Mouse (Mus musculus): ENCODE results near the gene Cacna1c. TPM values are rescaled to one million over a fixed set of nuclear protein-coding genes. Genes with fewer than 3 reads are reported as not detected.

Gene Cacna1c
- polyA plus RNA-seq, 1 experiment: not detected

DNA sequence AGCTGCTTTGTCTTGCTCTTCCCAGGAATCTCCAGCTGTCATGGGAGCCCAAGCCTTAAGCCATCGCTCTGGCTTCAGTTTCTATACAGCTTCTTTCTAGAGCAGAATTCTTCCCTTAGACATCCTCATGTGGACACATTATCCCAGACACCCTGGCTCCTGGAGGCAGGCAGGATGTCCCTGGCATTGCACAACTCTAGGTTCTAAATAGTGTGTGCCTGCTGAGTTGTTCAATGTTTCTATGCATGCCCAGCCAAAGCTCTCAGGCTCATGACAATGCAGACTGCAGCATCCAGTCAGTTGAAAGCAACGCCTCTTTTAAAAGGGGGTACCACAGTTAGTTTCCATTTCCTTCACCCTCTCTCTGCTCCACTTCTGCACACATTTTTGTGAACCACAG lies 230.6 kb downstream of the Cacna1c start:
- Histone ChIP-seq H3K36me3 (ENCODE audit: control insufficient read depth, insufficient read depth) (no peaks in the 10 kb centered on the region), H3K27me3 (ENCODE audit: control insufficient read depth, insufficient read depth, insufficient read length) (peaks cover 2% of the 10 kb centered on the region), H3K79me2 (ENCODE audit: control insufficient read depth, insufficient read depth) (no peaks in the 10 kb centered on the region), H3K4me3 (no peak overlapping the region), H3K4me2 (ENCODE audit: low read depth) (no peak overlapping the region), H3ac (ENCODE audit: control insufficient read depth, insufficient read length) (no peak overlapping the region)
- TF ChIP-seq MYOD1 (IDR thresholded peaks at IDR 0.05; ENCODE audit: control insufficient read depth in 1 of 3, insufficient read length in 2 of 3, low read depth in 2 of 3) (no peak), TCF12 (IDR thresholded peaks at IDR 0.05; ENCODE audit: insufficient read depth, poor library complexity, severe bottlenecking) (no peak), CEBPB (IDR thresholded peaks at IDR 0.05; ENCODE audit: insufficient read depth, poor library complexity, severe bottlenecking) (no peak), REST (IDR thresholded peaks at IDR 0.05; ENCODE audit: insufficient read depth, insufficient read length) (no peak), SRF (IDR thresholded peaks at IDR 0.05; ENCODE audit: control insufficient read depth, insufficient read length, low read depth) (no peak), TCF3 (IDR thresholded peaks at IDR 0.05; ENCODE audit: insufficient read length, low read depth) (no peak), E2F4 (IDR thresholded peaks at IDR 0.05; ENCODE audit: insufficient read depth) (no peak), POLR2AphosphoS2 (IDR thresholded peaks at IDR 0.05; ENCODE audit: insufficient read length, low read depth) (no peak), USF1 (IDR thresholded peaks at IDR 0.05; ENCODE audit: low read depth) (no peak), POLR2A (IDR thresholded peaks at IDR 0.05; ENCODE audit: insufficient read length, low read depth) (no peak), MAX (IDR thresholded peaks at IDR 0.05; ENCODE audit: low read depth) (no peak), MYOG (IDR thresholded peaks at IDR 0.05; ENCODE audit: control insufficient read depth in 1 of 3, insufficient read depth in 1 of 3, insufficient read length in 2 of 3, low read depth in 2 of 3) (no peak)

DNA sequence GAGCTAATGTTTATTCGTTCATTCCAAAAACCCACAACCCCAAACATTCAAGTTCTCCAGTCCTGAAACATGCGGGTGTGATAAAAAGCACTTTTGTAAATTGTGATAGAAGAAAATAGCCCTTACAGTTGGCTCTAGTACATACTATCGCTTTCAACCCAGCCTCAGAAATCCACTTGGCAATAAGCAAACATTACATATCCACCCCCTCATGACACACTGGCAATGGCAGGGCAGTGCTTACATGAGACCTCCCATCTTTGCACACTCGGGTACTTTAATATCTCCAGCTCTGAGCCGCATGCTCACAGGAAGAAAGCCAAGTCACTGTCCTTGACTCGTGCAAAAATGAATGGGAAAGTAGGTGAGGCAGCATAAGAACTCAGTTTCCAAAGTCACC lies 232.4 kb downstream of the Cacna1c start:
- H3ac ChIP-seq (ENCODE audit: control insufficient read depth, insufficient read length): no peak overlapping the region
- no peak overlapping the region for H3K4me3 ChIP-seq
- TF ChIP-seq TCF12 (IDR thresholded peaks at IDR 0.05; ENCODE audit: insufficient read depth, poor library complexity, severe bottlenecking) (no peak), POLR2A (IDR thresholded peaks at IDR 0.05; ENCODE audit: insufficient read length, low read depth) (no peak), E2F4 (IDR thresholded peaks at IDR 0.05; ENCODE audit: insufficient read depth) (no peak), USF1 (IDR thresholded peaks at IDR 0.05; ENCODE audit: low read depth) (no peak), MYOG (IDR thresholded peaks at IDR 0.05; ENCODE audit: control insufficient read depth in 1 of 3, insufficient read depth in 1 of 3, insufficient read length in 2 of 3, low read depth in 2 of 3) (no peak), REST (IDR thresholded peaks at IDR 0.05; ENCODE audit: insufficient read depth, insufficient read length) (no peak), MYOD1 (IDR thresholded peaks at IDR 0.05; ENCODE audit: control insufficient read depth in 1 of 3, insufficient read length in 2 of 3, low read depth in 2 of 3) (no peak), CEBPB (IDR thresholded peaks at IDR 0.05; ENCODE audit: insufficient read depth, poor library complexity, severe bottlenecking) (no peak), TCF3 (IDR thresholded peaks at IDR 0.05; ENCODE audit: insufficient read length, low read depth) (no peak), MAX (IDR thresholded peaks at IDR 0.05; ENCODE audit: low read depth) (no peak), SRF (IDR thresholded peaks at IDR 0.05; ENCODE audit: control insufficient read depth, insufficient read length, low read depth) (no peak), POLR2AphosphoS2 (IDR thresholded peaks at IDR 0.05; ENCODE audit: insufficient read length, low read depth) (no peak)
- H3K4me2 ChIP-seq (ENCODE audit: low read depth): no peak overlapping the region
- H3K27me3 ChIP-seq (ENCODE audit: control insufficient read depth, insufficient read depth, insufficient read length): no peaks in the 10 kb centered on the region
- no peaks in the 10 kb centered on the region for H3K79me2 ChIP-seq (ENCODE audit: control insufficient read depth, insufficient read depth)
- no peaks in the 10 kb centered on the region for H3K36me3 ChIP-seq (ENCODE audit: control insufficient read depth, insufficient read depth)

DNA sequence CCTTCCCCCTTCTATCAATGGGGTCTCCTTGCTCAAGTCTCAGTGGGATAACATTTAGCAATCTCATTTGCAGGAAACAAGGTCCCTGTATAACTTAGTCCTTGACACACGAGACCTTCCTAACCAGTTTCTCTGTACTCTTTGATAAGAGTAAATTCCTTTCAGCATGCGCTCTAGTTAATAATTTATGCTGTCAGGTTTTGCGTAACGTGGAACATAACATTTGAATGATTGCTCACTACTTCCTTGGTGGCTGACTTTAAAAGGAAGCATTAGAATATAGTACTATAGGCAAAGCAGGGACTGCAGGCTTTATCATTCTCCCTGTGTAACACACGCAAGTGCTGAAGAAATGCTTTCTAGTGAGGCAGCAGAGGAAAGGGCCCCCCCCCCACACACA lies 232.9 kb downstream of the Cacna1c start:
- no peak overlapping the region for H3K4me2 ChIP-seq (ENCODE audit: low read depth)
- no peaks in the 10 kb centered on the region for H3K27me3 ChIP-seq (ENCODE audit: control insufficient read depth, insufficient read depth, insufficient read length)
- no peak overlapping the region for H3K4me3 ChIP-seq
- H3K79me2 ChIP-seq (ENCODE audit: control insufficient read depth, insufficient read depth): no peaks in the 10 kb centered on the region
- H3ac ChIP-seq (ENCODE audit: control insufficient read depth, insufficient read length): no peak overlapping the region
- no peaks in the 10 kb centered on the region for H3K36me3 ChIP-seq (ENCODE audit: control insufficient read depth, insufficient read depth)
- TF ChIP-seq POLR2A (IDR thresholded peaks at IDR 0.05; ENCODE audit: insufficient read length, low read depth): no peak
- no peak for TF ChIP-seq REST (IDR thresholded peaks at IDR 0.05; ENCODE audit: insufficient read depth, insufficient read length)
- no peak for TF ChIP-seq MYOD1 (IDR thresholded peaks at IDR 0.05; ENCODE audit: control insufficient read depth in 1 of 3, insufficient read length in 2 of 3, low read depth in 2 of 3)
- no peak for TF ChIP-seq E2F4 (IDR thresholded peaks at IDR 0.05; ENCODE audit: insufficient read depth)
- TF ChIP-seq TCF3 (IDR thresholded peaks at IDR 0.05; ENCODE audit: insufficient read length, low read depth): no peak
- no peak for TF ChIP-seq SRF (IDR thresholded peaks at IDR 0.05; ENCODE audit: control insufficient read depth, insufficient read length, low read depth)
- no peak for TF ChIP-seq TCF12 (IDR thresholded peaks at IDR 0.05; ENCODE audit: insufficient read depth, poor library complexity, severe bottlenecking)
- no peak for TF ChIP-seq POLR2AphosphoS2 (IDR thresholded peaks at IDR 0.05; ENCODE audit: insufficient read length, low read depth)
- TF ChIP-seq MYOG (IDR thresholded peaks at IDR 0.05; ENCODE audit: control insufficient read depth in 1 of 3, insufficient read depth in 1 of 3, insufficient read length in 2 of 3, low read depth in 2 of 3): no peak
- TF ChIP-seq CEBPB (IDR thresholded peaks at IDR 0.05; ENCODE audit: insufficient read depth, poor library complexity, severe bottlenecking): no peak
- no peak for TF ChIP-seq MAX (IDR thresholded peaks at IDR 0.05; ENCODE audit: low read depth)
- no peak for TF ChIP-seq USF1 (IDR thresholded peaks at IDR 0.05; ENCODE audit: low read depth)

DNA sequence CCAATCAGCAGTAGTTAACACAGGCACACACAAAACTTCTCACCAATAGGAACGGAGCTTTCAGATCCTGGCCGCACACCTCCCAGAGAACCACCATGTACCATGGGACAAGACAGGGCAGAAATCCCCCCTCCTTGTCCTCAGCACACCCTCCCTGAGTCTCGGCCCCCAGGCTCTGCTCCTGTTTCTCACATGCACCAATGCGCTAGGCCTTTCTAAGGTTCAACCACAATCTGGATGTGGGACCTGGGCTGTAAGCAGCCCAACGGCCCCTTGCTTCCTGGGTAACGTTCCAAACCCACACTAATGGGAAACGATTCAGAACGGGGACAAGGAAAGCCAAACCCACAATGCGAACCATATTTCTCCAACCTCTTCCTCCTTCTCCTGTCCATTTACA lies 237.7 kb downstream of the Cacna1c start:
- Histone ChIP-seq H3K4me2 (ENCODE audit: low read depth) (no peak overlapping the region), H3ac (ENCODE audit: control insufficient read depth, insufficient read length) (no peak overlapping the region), H3K4me3 (no peak overlapping the region), H3K79me2 (ENCODE audit: control insufficient read depth, insufficient read depth) (no peaks in the 10 kb centered on the region), H3K27me3 (ENCODE audit: control insufficient read depth, insufficient read depth, insufficient read length) (no peaks in the 10 kb centered on the region), H3K36me3 (ENCODE audit: control insufficient read depth, insufficient read depth) (no peaks in the 10 kb centered on the region)
- TF ChIP-seq REST (IDR thresholded peaks at IDR 0.05; ENCODE audit: insufficient read depth, insufficient read length) (no peak), POLR2AphosphoS2 (IDR thresholded peaks at IDR 0.05; ENCODE audit: insufficient read length, low read depth) (no peak), E2F4 (IDR thresholded peaks at IDR 0.05; ENCODE audit: insufficient read depth) (no peak), MYOD1 (IDR thresholded peaks at IDR 0.05; ENCODE audit: control insufficient read depth in 1 of 3, insufficient read length in 2 of 3, low read depth in 2 of 3) (no peak), MYOG (IDR thresholded peaks at IDR 0.05; ENCODE audit: control insufficient read depth in 1 of 3, insufficient read depth in 1 of 3, insufficient read length in 2 of 3, low read depth in 2 of 3) (no peak), TCF12 (IDR thresholded peaks at IDR 0.05; ENCODE audit: insufficient read depth, poor library complexity, severe bottlenecking) (no peak), SRF (IDR thresholded peaks at IDR 0.05; ENCODE audit: control insufficient read depth, insufficient read length, low read depth) (no peak), CEBPB (IDR thresholded peaks at IDR 0.05; ENCODE audit: insufficient read depth, poor library complexity, severe bottlenecking) (no peak), TCF3 (IDR thresholded peaks at IDR 0.05; ENCODE audit: insufficient read length, low read depth) (no peak), USF1 (IDR thresholded peaks at IDR 0.05; ENCODE audit: low read depth) (no peak), POLR2A (IDR thresholded peaks at IDR 0.05; ENCODE audit: insufficient read length, low read depth) (no peak)

All from myocyte (in vitro differentiated cells).